Mouse (Mus musculus) ZHBTc4 (cell line): ENCODE measurements around the gene Cox8c.

Source experiments
- DNase-seq: peaks from one replicate; pipeline ENCODE4 v3.0.0-alpha.2; 2011; ENCODE audit warnings: low read depth, low spot score

Cox8c gene

DNA sequence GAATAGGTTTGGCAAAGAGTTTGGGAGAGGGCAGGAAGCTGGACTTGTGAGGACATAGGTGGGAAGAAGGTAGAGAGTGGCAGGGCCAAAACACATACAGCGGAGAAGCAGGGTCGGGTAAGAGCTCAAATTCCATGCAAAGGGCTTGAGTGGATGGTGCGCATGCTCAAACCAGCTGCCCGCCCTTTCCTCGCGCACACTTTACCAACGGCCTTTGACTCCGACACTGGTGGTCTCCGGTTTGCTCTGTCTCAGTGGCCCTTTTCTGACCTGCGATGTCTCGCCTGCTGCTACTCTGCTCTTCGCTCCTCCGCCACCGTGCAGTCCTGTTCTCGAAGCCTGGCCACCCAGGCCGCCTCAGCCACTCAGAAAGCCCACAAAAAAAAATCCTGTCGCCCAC is at the start of gene Cox8c:
Cox8c (plus strand) TSS at position 226 of the 400 bp plus-strand sequence.
- peak; percentile 52 for DNase-seq

DNA sequence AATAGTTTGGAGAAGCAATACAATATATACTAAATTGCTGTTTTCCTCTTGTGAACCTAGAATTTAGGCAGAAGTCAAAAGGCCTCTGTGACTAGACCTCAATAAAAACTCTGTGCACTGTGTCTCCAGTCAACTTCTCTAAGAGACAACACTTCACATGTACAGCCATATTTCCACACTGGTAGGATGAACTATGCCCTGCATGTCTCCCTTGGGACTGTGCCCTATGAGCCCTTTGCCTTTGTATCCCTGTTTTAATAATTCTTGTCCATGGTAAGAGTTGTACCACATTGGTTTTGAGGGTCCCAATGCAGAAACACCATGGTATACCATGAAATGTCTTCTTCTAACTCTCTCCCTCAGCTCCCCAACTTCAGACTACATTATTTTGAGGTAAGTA is 38.3 kb upstream of the Cox8c start:
- no peak for DNase-seq

- DNase-seq = no peak
Observed at GRCm38 (mm10) chr12:102869802-102870201, 29.3 kb upstream of the Cox8c start.

DNA sequence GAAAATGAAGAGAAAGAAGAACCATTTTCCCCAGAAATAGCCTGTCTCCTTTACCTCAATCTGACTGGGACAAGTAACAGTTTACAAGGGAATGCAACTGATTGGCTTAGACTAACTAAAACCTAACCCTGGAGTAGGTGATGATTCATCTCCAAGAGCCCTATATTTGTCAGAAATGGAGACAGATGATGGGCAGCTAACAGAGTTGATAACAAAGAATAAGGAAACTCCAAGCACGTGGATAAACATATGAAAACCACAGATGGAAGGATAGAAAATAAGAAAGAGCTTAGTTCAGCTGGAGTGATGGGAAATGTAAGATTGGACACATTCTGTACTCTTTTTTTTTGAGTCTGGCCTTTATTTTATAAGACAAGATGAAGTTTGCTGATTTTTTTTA is 28.6 kb upstream of the Cox8c start:
- no peak for DNase-seq

- DNase-seq = peak; percentile 78
Observed at GRCm38 (mm10) chr12:102877301-102878030, 21.6 kb upstream of the Cox8c start.

- peak; percentile 97 for DNase-seq
Observed at GRCm38 (mm10) chr12:102878031-102878823, 20.9 kb upstream of the Cox8c start, which contains the start of gene Btbd7. Gene Btbd7 (minus strand): TSS chr12:102878471.

- no peak for DNase-seq
Observed at GRCm38 (mm10) chr12:102878901-102879300, 20.2 kb upstream of the Cox8c start.

DNA sequence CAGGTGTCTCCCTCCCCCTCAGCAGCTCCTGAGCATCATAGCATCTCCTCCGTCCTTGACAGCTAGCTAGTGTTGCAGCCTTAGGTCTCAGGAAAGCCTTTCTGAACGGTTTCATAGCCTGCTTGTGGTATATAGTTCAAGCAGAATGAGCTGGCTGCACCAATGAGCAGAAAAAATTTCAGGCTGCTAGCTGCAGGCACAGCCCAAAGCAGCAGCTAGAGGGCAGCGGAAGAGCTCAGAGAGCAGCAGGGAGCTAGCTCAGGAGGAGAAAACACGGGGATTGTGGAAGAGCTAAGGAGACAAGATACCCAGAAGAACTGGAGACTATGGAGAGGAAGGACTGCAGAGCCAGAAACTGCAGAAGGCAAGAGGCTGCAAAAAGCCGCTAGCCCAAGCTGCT is 13.4 kb upstream of the Cox8c start:
- DNase-seq = peak; percentile 27

DNA sequence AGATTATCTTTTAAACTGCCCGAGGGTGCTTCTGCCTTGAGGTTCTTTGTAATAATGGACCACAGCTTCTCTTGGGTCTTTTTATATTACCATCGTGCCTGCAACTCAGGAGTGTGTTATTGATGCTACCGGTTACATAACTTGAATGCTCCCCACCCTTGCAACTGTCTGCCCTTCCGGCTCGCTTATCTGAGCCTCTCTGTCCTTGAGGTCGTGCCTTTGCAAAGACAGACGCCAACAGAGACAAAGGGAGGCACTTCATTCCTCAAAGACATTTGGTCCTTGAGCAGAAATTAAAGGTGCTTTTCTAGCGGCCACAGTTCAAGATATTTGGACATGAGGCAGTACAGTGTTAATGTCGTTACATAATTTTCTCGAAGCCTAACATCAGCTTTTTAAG is 11.8 kb upstream of the Cox8c start:
- DNase-seq = no peak

- peak; percentile 38 for DNase-seq
Observed at GRCm38 (mm10) chr12:102888568-102888967, 10.5 kb upstream of the Cox8c start.

GRCm38 (mm10) chr12:102908191-102908590 is 9.1 kb downstream of the Cox8c start:
- DNase-seq = no peak

DNA sequence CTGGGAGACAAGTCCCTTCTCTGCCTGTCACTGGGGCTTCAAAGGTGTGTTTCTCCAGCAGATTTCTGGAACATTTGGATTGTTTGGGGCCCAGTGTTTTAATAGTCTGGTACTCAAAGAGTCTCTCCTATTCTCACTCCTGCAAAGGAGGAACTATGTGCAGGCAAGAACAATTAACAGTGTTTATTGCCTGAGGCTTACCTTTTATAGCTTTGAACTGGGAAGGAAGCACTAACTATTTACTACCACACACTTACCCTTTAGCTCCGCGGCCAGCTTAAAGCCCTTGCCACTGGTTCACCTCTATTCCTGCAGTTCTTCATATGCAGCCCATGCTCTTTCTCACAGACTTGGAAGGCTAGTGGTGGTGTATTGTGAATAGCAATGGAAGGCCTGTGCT is 17.0 kb downstream of the Cox8c start:
- DNase-seq = no peak

GRCm38 (mm10) chr12:102929764-102930163 is 30.6 kb downstream of the Cox8c start:
- DNase-seq = no peak

DNA sequence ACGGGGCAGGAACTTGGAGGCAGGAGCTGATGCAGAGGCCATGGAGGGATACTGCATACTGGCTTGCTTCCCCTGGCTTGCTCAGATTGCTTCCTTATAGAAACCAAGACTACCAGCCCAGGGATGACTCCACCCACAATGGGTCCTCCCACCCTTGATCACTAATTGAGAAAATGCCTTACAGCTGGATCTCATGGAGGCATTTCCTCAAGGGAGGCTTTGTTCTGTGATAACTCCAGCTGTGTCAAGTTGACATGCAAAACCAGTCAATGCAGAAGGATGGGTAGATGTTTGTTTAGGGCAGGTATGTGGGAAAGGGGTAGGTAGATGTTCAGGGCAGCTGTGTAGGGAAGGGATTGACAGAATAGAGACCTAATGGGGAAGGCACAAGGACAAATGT is 31.2 kb downstream of the Cox8c start:
- peak; percentile 75 for DNase-seq

DNA sequence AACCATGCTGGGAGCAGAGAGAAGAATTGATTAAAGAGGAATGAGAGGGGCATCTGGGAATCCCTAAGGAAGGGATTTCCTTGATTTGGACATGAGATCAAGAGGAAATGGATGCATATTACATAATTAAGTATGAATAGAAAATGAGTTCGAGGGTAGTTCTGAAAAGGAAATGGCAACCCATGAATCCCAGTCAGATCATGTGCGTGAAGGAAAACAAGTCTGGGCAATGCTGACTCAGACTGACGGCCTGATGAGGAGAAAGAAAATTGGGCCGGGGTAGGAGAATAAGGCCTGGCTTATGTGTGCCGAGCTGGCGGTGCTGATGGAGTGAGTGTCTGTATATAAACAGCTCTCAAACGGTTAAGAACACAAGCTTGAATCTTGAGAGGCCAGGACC is 31.7 kb downstream of the Cox8c start:
- DNase-seq = no peak

- DNase-seq = peak; percentile 17
Observed at GRCm38 (mm10) chr12:102935892-102936291, 36.8 kb downstream of the Cox8c start.

GRCm38 (mm10) chr12:102945571-102945970 is 46.5 kb downstream of the Cox8c start:
- no peak for DNase-seq

DNA sequence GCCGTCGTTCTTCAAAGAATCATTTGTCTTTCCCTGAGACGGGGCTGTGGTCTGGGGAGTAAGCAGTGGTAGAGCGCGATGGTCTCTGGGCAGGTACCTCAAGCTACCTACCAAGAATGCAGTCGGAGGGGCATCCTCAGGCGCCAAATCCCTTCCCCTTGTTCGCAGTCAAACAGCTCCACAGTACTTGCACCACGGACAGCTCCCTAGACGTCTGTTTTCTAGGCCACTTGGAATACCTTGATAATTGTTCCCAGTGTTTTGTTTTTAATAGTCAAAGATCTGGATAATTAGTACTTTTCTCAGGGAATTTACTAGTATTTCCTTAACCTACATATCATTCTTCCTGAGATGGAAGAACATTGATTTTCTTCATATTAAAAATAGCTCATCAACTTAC is 48.7 kb downstream of the Cox8c start:
- DNase-seq = peak; percentile 37

- DNase-seq = peak; percentile 69
Observed at GRCm38 (mm10) chr12:102948778-102949394, 49.8 kb downstream of the Cox8c start, which contains the start of gene Unc79. Gene Unc79 (plus strand): TSS chr12:102948859.

GRCm38 (mm10) chr12:102949395-102950208 is 50.5 kb downstream of the Cox8c start:
- peak; percentile 65 for DNase-seq
